Mouse (Mus musculus) heart, embryonic 12.5 days (tissue): Measurements from ENCODE around the gene Tst. TPM values are rescaled to one million over a fixed set of nuclear protein-coding genes. Genes with fewer than 3 reads are reported as not detected.
A peak's percentile ranks its signal among the peaks of the same experiment; 100 is the strongest.

Source experiments
- ATAC-seq: fragments of 200-750 bp; cut with Nextera tagmentation; 2 replicates; pipeline ENCODE4 v1.8.0; 2017; ENCODE audit warnings: moderate TSS enrichment, moderate library complexity; ENCODE audit not compliant: insufficient number of reproducible peaks, low FRiP score
- H3K27ac ChIP-seq: fragments of 300-500 bp; sonication (generic); 2 replicates; pipeline ENCODE4 v1.5.1; 2016; ENCODE audit warnings: mild to moderate bottlenecking, moderate library complexity; ENCODE audit not compliant: poor library complexity, severe bottlenecking
- H3K27me3 ChIP-seq: fragments of 300-500 bp; sonication (generic); replicated peaks from 2 replicates; pipeline ENCODE4 v1.6.1; 2016; ENCODE audit warnings: mild to moderate bottlenecking, moderate library complexity
- H3K36me3 ChIP-seq: fragments of 300-500 bp; sonication (generic); 2 replicates; pipeline ENCODE4 v1.6.1; 2016; ENCODE audit warnings: mild to moderate bottlenecking, moderate library complexity
- H3K4me1 ChIP-seq: fragments of 300-500 bp; sonication (generic); replicated peaks from 2 replicates; pipeline ENCODE4 v1.6.1; 2016; ENCODE audit warnings: mild to moderate bottlenecking
- H3K4me2 ChIP-seq: fragments of 300-500 bp; sonication (generic); 2 replicates; pipeline ENCODE4 v1.6.1; 2016; ENCODE audit warnings: mild to moderate bottlenecking, moderate library complexity
- H3K4me3 ChIP-seq: fragments of 300-500 bp; sonication (generic); 2 replicates; pipeline ENCODE4 v1.5.1; 2016; ENCODE audit warnings: mild to moderate bottlenecking
- H3K9ac ChIP-seq: fragments of 300-500 bp; sonication (generic); 2 replicates; pipeline ENCODE4 v1.6.1; 2016; ENCODE audit warnings: mild to moderate bottlenecking, moderate library complexity
- H3K9me3 ChIP-seq: fragments of 300-500 bp; sonication (generic); replicated peaks from 2 replicates; pipeline ENCODE4 v1.6.1; 2016; ENCODE audit warnings: mild to moderate bottlenecking, moderate library complexity
- WGBS: fragments of 180-500 bp; shearing (Covaris S2); methylation state at CpG from one replicate; pipeline ENCODE4 v1.1.7; 2016; 5-methylcytosine and 5-hydroxymethylcytosine counted together
- polyA plus RNA-seq: library from polyadenylated mRNA; unstranded; fragments of >200 nt; fragmentation: Nextera tagmentation; extraction: Ambion mirVana; gene quantifications from 2 replicates; pipeline ENCODE4 v1.2.1, GENCODE M21; 2016

Gene Tst
- 7.6 and 9.0 TPM in 2 replicates for polyA plus RNA-seq

- peaks cover 64% of the 10 kb centered on the region for H3K4me1 ChIP-seq
- peak within 1 kb of the TSS; percentile 90 for H3K4me2 ChIP-seq
- H3K27ac ChIP-seq: peak within 1 kb of the TSS; percentile 89
These were observed at the start of gene Tst for GRCm38 (mm10) chr15:78405517-78406211. Gene Tst, minus strand, starts transcription at chr15:78405907.

GRCm38 (mm10) chr15:78455168-78455567, 49.5 kb upstream of the Tst start:
- H3K27ac ChIP-seq: no peak overlapping the region
- H3K9ac ChIP-seq: no peak overlapping the region
- no peaks in the 10 kb centered on the region for H3K9me3 ChIP-seq
- peaks cover 5% of the 10 kb centered on the region for H3K4me1 ChIP-seq
- no peak for ATAC-seq
- 53% methylated on average over 4 of the region's 4 CpGs for WGBS
- H3K36me3 ChIP-seq: no peaks in the 10 kb centered on the region
- no peak overlapping the region for H3K4me2 ChIP-seq
- no peak overlapping the region for H3K4me3 ChIP-seq
- no peaks in the 10 kb centered on the region for H3K27me3 ChIP-seq

More at GRCm38 (mm10) chr15:78405517-78406211, at the start of gene Tst:
- Histone ChIP-seq H3K9ac (peak within 1 kb of the TSS; percentile 83), H3K36me3 (no peaks in the 10 kb centered on the region), H3K9me3 (no peaks in the 10 kb centered on the region), H3K27me3 (peaks cover 34% of the 10 kb centered on the region), H3K4me3 (peak within 1 kb of the TSS; percentile 69)
- ATAC-seq: peak; percentile 67
- WGBS: 2% methylated on average over 34 of the region's 34 CpGs

- no peaks in the 10 kb centered on the region for H3K27me3 ChIP-seq
- WGBS: 68% methylated on average over 3 of the region's 3 CpGs
- no peak overlapping the region for H3K4me3 ChIP-seq
- H3K27ac ChIP-seq: no peak overlapping the region
- H3K4me2 ChIP-seq: no peak overlapping the region
- peaks cover 24% of the 10 kb centered on the region for H3K4me1 ChIP-seq
- ATAC-seq: no peak
- no peaks in the 10 kb centered on the region for H3K36me3 ChIP-seq
- H3K9ac ChIP-seq: no peak overlapping the region
- no peaks in the 10 kb centered on the region for H3K9me3 ChIP-seq
These were observed 47.2 kb upstream of the Tst start for GRCm38 (mm10) chr15:78452929-78453328.

GRCm38 (mm10) chr15:78451201-78451600, 45.5 kb upstream of the Tst start:
- Histone ChIP-seq H3K9ac (0 out of 2 replicates have a peak overlapping the region, but pooled peaks have one; percentile 8), H3K9me3 (no peaks in the 10 kb centered on the region), H3K27me3 (no peaks in the 10 kb centered on the region), H3K4me1 (peaks cover 24% of the 10 kb centered on the region), H3K36me3 (no peaks in the 10 kb centered on the region), H3K27ac (no peak overlapping the region), H3K4me3 (no peak overlapping the region), H3K4me2 (no peak overlapping the region)
- ATAC-seq: no peak
- WGBS: 71% methylated on average over 2 of the region's 2 CpGs

- Histone ChIP-seq H3K9ac (0 out of 2 replicates have a peak overlapping the region, but pooled peaks have one; percentile 11), H3K36me3 (no peaks in the 10 kb centered on the region), H3K9me3 (no peaks in the 10 kb centered on the region), H3K4me3 (no peak overlapping the region), H3K4me2 (no peak overlapping the region), H3K4me1 (peaks cover 24% of the 10 kb centered on the region), H3K27ac (peak overlapping the region; percentile 89), H3K27me3 (no peaks in the 10 kb centered on the region)
- no peak for ATAC-seq
- WGBS: 82% methylated on average over 6 of the region's 6 CpGs
These were observed 44.7 kb upstream of the Tst start for GRCm38 (mm10) chr15:78450419-78450768.

GRCm38 (mm10) chr15:78449694-78450418, 44.1 kb upstream of the Tst start:
- Histone ChIP-seq H3K4me1 (peaks cover 24% of the 10 kb centered on the region), H3K4me3 (no peak overlapping the region), H3K9ac (0 out of 2 replicates have a peak overlapping the region, but pooled peaks have one; percentile 11), H3K9me3 (no peaks in the 10 kb centered on the region), H3K4me2 (0 out of 2 replicates have a peak overlapping the region, but pooled peaks have one; percentile 8), H3K27ac (peak overlapping the region; percentile 89), H3K36me3 (no peaks in the 10 kb centered on the region), H3K27me3 (no peaks in the 10 kb centered on the region)
- WGBS: 19% methylated on average over 7 of the region's 7 CpGs
- peak; percentile 42; the same call in 1 of the 2 replicates for ATAC-seq

GRCm38 (mm10) chr15:78449131-78449530, 43.4 kb upstream of the Tst start:
- peak; percentile 41; the same call in 1 of the 2 replicates for ATAC-seq
- H3K27me3 ChIP-seq: no peaks in the 10 kb centered on the region
- peak overlapping the region; percentile 49 for H3K9ac ChIP-seq
- H3K27ac ChIP-seq: peak overlapping the region; percentile 89
- peaks cover 28% of the 10 kb centered on the region for H3K4me1 ChIP-seq
- WGBS: 24% methylated on average over 6 of the region's 6 CpGs
- H3K9me3 ChIP-seq: no peaks in the 10 kb centered on the region
- H3K4me2 ChIP-seq: 0 out of 2 replicates have a peak overlapping the region, but pooled peaks have one; percentile 8
- no peak overlapping the region for H3K4me3 ChIP-seq
- H3K36me3 ChIP-seq: no peaks in the 10 kb centered on the region

GRCm38 (mm10) chr15:78447746-78448535, 42.2 kb upstream of the Tst start:
- Histone ChIP-seq H3K36me3 (no peaks in the 10 kb centered on the region), H3K9ac (peak overlapping the region; percentile 62), H3K4me3 (peak overlapping the region; percentile 31), H3K9me3 (no peaks in the 10 kb centered on the region), H3K27me3 (no peaks in the 10 kb centered on the region), H3K4me1 (peaks cover 35% of the 10 kb centered on the region), H3K4me2 (peak overlapping the region; percentile 70), H3K27ac (peak overlapping the region; percentile 89)
- no peak for ATAC-seq
- WGBS: under 1% methylated on average over 22 of the region's 22 CpGs

- Histone ChIP-seq H3K4me2 (no peak overlapping the region), H3K27me3 (no peaks in the 10 kb centered on the region), H3K4me1 (peaks cover 35% of the 10 kb centered on the region), H3K36me3 (no peaks in the 10 kb centered on the region), H3K27ac (no peak overlapping the region), H3K9ac (no peak overlapping the region), H3K9me3 (no peaks in the 10 kb centered on the region), H3K4me3 (no peak overlapping the region)
- 35% methylated on average over 7 of the region's 7 CpGs for WGBS
- ATAC-seq: no peak
These were observed 41.4 kb upstream of the Tst start for GRCm38 (mm10) chr15:78447121-78447520.

- Histone ChIP-seq H3K9ac (no peak overlapping the region), H3K4me2 (no peak overlapping the region), H3K4me3 (no peak overlapping the region), H3K36me3 (no peaks in the 10 kb centered on the region), H3K9me3 (no peaks in the 10 kb centered on the region), H3K27ac (no peak overlapping the region), H3K27me3 (no peaks in the 10 kb centered on the region; the same call in 1 of the 2 replicates), H3K4me1 (peaks cover 45% of the 10 kb centered on the region)
- no peak for ATAC-seq
- 45% methylated on average over 6 of the region's 6 CpGs for WGBS
These were observed 38.1 kb upstream of the Tst start for GRCm38 (mm10) chr15:78443857-78444256.

GRCm38 (mm10) chr15:78442231-78442630, 36.5 kb upstream of the Tst start:
- no peak overlapping the region for H3K27ac ChIP-seq
- H3K36me3 ChIP-seq: no peaks in the 10 kb centered on the region
- H3K9ac ChIP-seq: no peak overlapping the region
- H3K4me1 ChIP-seq: peaks cover 56% of the 10 kb centered on the region
- no peaks in the 10 kb centered on the region; the same call in 1 of the 2 replicates for H3K27me3 ChIP-seq
- no peak for ATAC-seq
- WGBS: 90% methylated on average over 19 of the region's 19 CpGs
- H3K9me3 ChIP-seq: no peaks in the 10 kb centered on the region
- no peak overlapping the region for H3K4me2 ChIP-seq
- no peak overlapping the region for H3K4me3 ChIP-seq
